Mouse (Mus musculus) midbrain, embryonic 15.5 days (tissue): ENCODE data around the gene Kif11. TPM values are rescaled to one million over a fixed set of nuclear protein-coding genes. Genes with fewer than 3 reads are reported as not detected.

Experiments
- ATAC-seq: fragments of 200-750 bp; cut with Nextera tagmentation; replicated peaks from 2 replicates; pipeline ENCODE4 v1.8.0; 2017; ENCODE audit warnings: moderate TSS enrichment
- H3K27ac ChIP-seq: fragments of 300-500 bp; sonication (generic); 2 replicates; pipeline ENCODE4 v1.5.1; 2015; ENCODE audit warnings: mild to moderate bottlenecking, inconsistent platforms
- H3K27me3 ChIP-seq: fragments of 300-500 bp; sonication (generic); replicated peaks from 2 replicates; pipeline ENCODE4 v1.6.1; 2015; ENCODE audit warnings: inconsistent platforms
- H3K36me3 ChIP-seq: fragments of 300-500 bp; sonication (generic); replicated peaks from 2 replicates; pipeline ENCODE4 v1.6.1; 2015; ENCODE audit warnings: inconsistent platforms
- H3K4me1 ChIP-seq: fragments of 300-500 bp; sonication (generic); 2 replicates; pipeline ENCODE4 v1.6.1; 2015; ENCODE audit warnings: inconsistent platforms
- H3K4me2 ChIP-seq: fragments of 300-500 bp; sonication (generic); 2 replicates; pipeline ENCODE4 v1.6.1; 2015; ENCODE audit warnings: inconsistent platforms, mild to moderate bottlenecking, moderate library complexity
- H3K4me3 ChIP-seq: fragments of 300-500 bp; sonication (generic); 2 replicates; pipeline ENCODE4 v1.5.1; 2015; ENCODE audit warnings: mild to moderate bottlenecking, inconsistent platforms
- H3K9ac ChIP-seq: fragments of 300-500 bp; sonication (generic); 2 replicates; pipeline ENCODE4 v1.6.1; 2015; ENCODE audit warnings: mild to moderate bottlenecking, inconsistent platforms
- H3K9me3 ChIP-seq: fragments of 300-500 bp; sonication (generic); 2 replicates; pipeline ENCODE4 v1.6.1; 2016; ENCODE audit warnings: inconsistent platforms
- WGBS: fragments of 180-500 bp; shearing (Covaris S2); methylation state at CpG from one replicate; pipeline ENCODE4 v1.1.7; 2015; ENCODE audit warnings: mixed read lengths; 5-methylcytosine and 5-hydroxymethylcytosine counted together
- polyA plus RNA-seq: library from polyadenylated mRNA; unstranded; fragments of >200 nt; fragmentation: Nextera tagmentation; extraction: Ambion mirVana; gene quantifications from 2 replicates; pipeline ENCODE4 v1.2.1, GENCODE M21; 2015

The Kif11 gene
- polyA plus RNA-seq, 1 experiment from 2014 or later, result 8.4 TPM

DNA sequence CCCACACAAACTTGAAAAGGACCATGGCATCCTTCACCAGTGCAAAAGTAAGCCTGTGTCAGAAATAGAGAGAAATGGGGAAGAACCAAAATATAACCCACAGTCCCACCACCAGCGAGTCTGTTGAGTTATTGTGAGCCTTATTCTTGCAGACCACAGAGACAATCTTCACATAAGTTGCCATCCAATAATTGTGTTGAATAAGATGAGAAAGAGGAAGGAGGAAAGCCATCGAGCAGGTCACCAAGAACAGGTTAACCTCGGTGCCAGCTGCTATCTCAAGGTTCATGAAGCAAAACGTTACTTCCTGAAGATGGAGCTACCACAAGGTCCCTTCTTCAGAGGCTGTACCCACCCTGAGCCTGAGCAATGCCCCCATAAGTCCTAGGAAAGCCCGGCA lies 90.8 kb downstream of the Kif11 start:
- no peak overlapping the region for H3K9ac ChIP-seq
- H3K4me2 ChIP-seq, result no peak overlapping the region
- 86% methylated on average over 5 of the region's 5 CpGs for WGBS
- no peak for ATAC-seq
- H3K4me3 ChIP-seq, result no peak overlapping the region
- H3K36me3 ChIP-seq, result no peaks in the 10 kb centered on the region
- H3K27ac ChIP-seq, result no peak overlapping the region
- no peaks in the 10 kb centered on the region for H3K4me1 ChIP-seq
- no peaks in the 10 kb centered on the region for H3K27me3 ChIP-seq
- H3K9me3 ChIP-seq, result no peaks in the 10 kb centered on the region

DNA sequence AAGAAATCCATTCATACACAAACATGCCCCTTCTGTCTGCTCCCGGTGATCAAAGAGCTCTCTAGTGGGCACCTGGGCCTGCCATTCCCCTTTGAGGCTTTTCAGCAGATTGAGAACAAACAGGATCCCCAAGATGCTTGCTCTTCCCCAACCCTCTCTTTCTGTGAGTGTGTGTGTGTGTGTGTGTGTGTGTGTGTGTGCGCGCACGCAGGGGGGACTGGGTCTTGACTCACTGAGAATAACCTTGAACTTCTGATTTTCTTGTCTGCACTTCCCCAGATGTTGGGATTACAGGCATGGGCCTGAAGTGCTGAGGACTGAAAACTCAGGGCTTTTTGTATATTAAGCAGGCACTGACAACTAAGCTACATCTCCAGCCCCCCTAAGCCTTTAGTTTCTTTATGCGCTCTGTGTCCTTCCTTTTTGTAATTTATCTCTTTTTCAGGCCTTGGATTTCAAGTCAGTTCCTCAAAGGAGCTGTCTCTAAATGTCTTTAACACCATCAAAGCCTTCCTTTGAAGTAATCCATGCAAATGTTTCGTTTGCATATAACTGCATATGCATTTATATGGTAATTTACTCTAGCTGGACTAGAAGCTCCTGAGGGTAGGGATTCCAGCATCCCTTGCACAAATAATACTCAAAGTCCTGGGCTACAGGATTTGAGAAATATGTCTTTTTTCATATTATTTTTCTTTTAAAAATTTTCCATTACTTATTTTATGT lies 92.8 kb downstream of the Kif11 start:
- Histone ChIP-seq H3K27ac (no peak overlapping the region), H3K36me3 (no peaks in the 10 kb centered on the region), H3K4me2 (no peak overlapping the region), H3K9me3 (no peaks in the 10 kb centered on the region), H3K27me3 (no peaks in the 10 kb centered on the region), H3K4me1 (no peaks in the 10 kb centered on the region), H3K9ac (no peak overlapping the region), H3K4me3 (no peak overlapping the region)
- WGBS, result 64% methylated on average over 6 of the region's 6 CpGs
- no peak for ATAC-seq

Other genes with a start within 250 kb of the Kif11 start
- 101 and 103 TPM in 2 replicates for gene March5, start 168.9 kb upstream of the Kif11 start, polyA plus RNA-seq
- gene Cpeb3, start 167.8 kb upstream of the Kif11 start, polyA plus RNA-seq, result 14.1 and 15.1 TPM in 2 replicates
- 37.8 and 39.0 TPM in 2 replicates for gene Ide, start 38.6 kb upstream of the Kif11 start, polyA plus RNA-seq
- 5.1 and 5.2 TPM in 2 replicates for gene Hhex, start 58.4 kb downstream of the Kif11 start, polyA plus RNA-seq
- 19.6 and 22.1 TPM in 2 replicates for gene Exoc6, start 174.0 kb downstream of the Kif11 start, polyA plus RNA-seq